Mouse (Mus musculus) urinary bladder, adult 2 months (tissue): ENCODE measurements around the gene Lclat1. TPM values are rescaled to one million over a fixed set of nuclear protein-coding genes. Genes with fewer than 3 reads are reported as not detected.
"Not testable (repeated sequence)": the region's sequence is repeated elsewhere in the genome, so short reads cannot be mapped to it uniquely, and the experiment has no call there.

ENCODE experiments used
- DNase-seq: peaks from one replicate; pipeline ENCODE4 v3.0.0; 2022; ENCODE audit warnings: low spot score
- polyA plus RNA-seq: library from polyadenylated mRNA; depleted of rRNA; stranded (reverse); fragments of >200 nt; gene quantifications from 2 replicates; pipeline ENCODE4 v1.2.3, GENCODE M21; 2012

Lclat1 gene
- polyA plus RNA-seq, 1 experiment: 7.0 TPM

GRCm38 (mm10) chr17:73142029-73142428 lies 34.2 kb downstream of the Lclat1 start:
- no peak for DNase-seq

- DNase-seq: no peak
Measured at GRCm38 (mm10) chr17:73142445-73142844, 34.7 kb downstream of the Lclat1 start.

- DNase-seq: no peak
Measured at GRCm38 (mm10) chr17:73145426-73145825, 37.6 kb downstream of the Lclat1 start.

- no peak for DNase-seq
Measured at GRCm38 (mm10) chr17:73148607-73149006, 40.8 kb downstream of the Lclat1 start.

- DNase-seq: not testable (repeated sequence)
Measured at GRCm38 (mm10) chr17:73152790-73153525, 45.2 kb downstream of the Lclat1 start.

GRCm38 (mm10) chr17:73153672-73154071 lies 45.9 kb downstream of the Lclat1 start:
- DNase-seq: no peak

GRCm38 (mm10) chr17:73156606-73157005 lies 48.8 kb downstream of the Lclat1 start:
- no peak for DNase-seq

- DNase-seq: no peak
Measured at GRCm38 (mm10) chr17:73161795-73162194, 54.0 kb downstream of the Lclat1 start.

GRCm38 (mm10) chr17:73162445-73163208 lies 54.8 kb downstream of the Lclat1 start:
- no peak for DNase-seq

- DNase-seq: no peak
Measured at GRCm38 (mm10) chr17:73163597-73163996, 55.8 kb downstream of the Lclat1 start.

GRCm38 (mm10) chr17:73164121-73164520 lies 56.3 kb downstream of the Lclat1 start:
- DNase-seq: no peak

- DNase-seq: no peak
Measured at GRCm38 (mm10) chr17:73169461-73169860, 61.7 kb downstream of the Lclat1 start.

- no peak for DNase-seq
Measured at GRCm38 (mm10) chr17:73170141-73170540, 62.4 kb downstream of the Lclat1 start.

GRCm38 (mm10) chr17:73174083-73174562 lies 66.3 kb downstream of the Lclat1 start:
- no peak for DNase-seq

GRCm38 (mm10) chr17:73175720-73176119 lies 67.9 kb downstream of the Lclat1 start:
- DNase-seq: no peak

GRCm38 (mm10) chr17:73177079-73177478 lies 69.3 kb downstream of the Lclat1 start:
- DNase-seq: no peak

GRCm38 (mm10) chr17:73186929-73187328 lies 79.1 kb downstream of the Lclat1 start:
- no peak for DNase-seq

GRCm38 (mm10) chr17:73194146-73194545 lies 86.4 kb downstream of the Lclat1 start:
- no peak for DNase-seq

- no peak for DNase-seq
Measured at GRCm38 (mm10) chr17:73194575-73194974, 86.8 kb downstream of the Lclat1 start.

- no peak for DNase-seq
Measured at GRCm38 (mm10) chr17:73195074-73195723, 87.4 kb downstream of the Lclat1 start.

GRCm38 (mm10) chr17:73196139-73196538 lies 88.4 kb downstream of the Lclat1 start:
- no peak for DNase-seq

GRCm38 (mm10) chr17:73197724-73198123 lies 89.9 kb downstream of the Lclat1 start:
- DNase-seq: no peak
